In the genomic region with DNA sequence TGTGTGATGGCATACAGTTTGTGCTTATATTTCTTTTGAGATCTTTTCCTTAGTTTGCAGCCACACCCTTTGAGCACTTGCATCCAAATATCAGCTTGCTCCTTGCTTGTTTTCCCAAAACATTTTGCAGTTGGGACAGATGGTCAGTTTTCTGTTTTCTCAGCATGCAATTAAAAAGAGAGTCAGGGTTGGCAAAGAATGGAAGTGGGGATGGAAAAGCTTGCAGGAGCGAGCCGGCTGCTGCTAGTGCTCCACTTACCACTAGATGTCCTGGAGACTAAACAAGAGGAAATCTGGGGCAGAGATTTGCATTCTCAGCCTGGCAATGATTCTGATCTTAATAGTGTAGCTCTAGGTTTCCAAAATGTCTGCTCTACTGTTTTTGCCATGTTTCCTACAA, we compare ENCODE assay signal across 9 mouse cellular contexts.
DNase-seq lines count a peak whose midpoint lies in the region; ATAC-seq lines count a peak whose summit lies in the region.
"Had no signal": no experiment of that assay in that cellular context is flagged by ENCODE, and none has a peak within 500 bp of the region (broad histone marks: within the 10 kb centered on the region; RNA-seq: fewer than 3 reads in every experiment).

No protein-coding gene starts in this region.

- no peak overlapping the region for H3K4me2 ChIP-seq in hindbrain, embryonic 11.5 days (replicated peaks; ENCODE audit: low read depth, low read length)
- no peak overlapping the region for H3K4me2 ChIP-seq in hindbrain, embryonic 12.5 days (replicated peaks)

- 21% methylated on average over 2 of the region's 2 CpGs for WGBS in hindbrain, embryonic 11.5 days
- WGBS in hindbrain, embryonic 12.5 days = 17% methylated on average over 2 of the region's 2 CpGs

- H3K4me1 ChIP-seq in hindbrain, embryonic 11.5 days (replicated peaks; ENCODE audit: control insufficient read depth, insufficient read depth, low read length) = no peaks in the 10 kb centered on the region
- no peaks in the 10 kb centered on the region for H3K4me1 ChIP-seq in hindbrain, embryonic 12.5 days

- no peaks in the 10 kb centered on the region for H3K27me3 ChIP-seq in hindbrain, embryonic 11.5 days (ENCODE audit: control insufficient read depth, insufficient read depth, low read length)
- no peaks in the 10 kb centered on the region for H3K27me3 ChIP-seq in hindbrain, embryonic 12.5 days

- H3K4me3 ChIP-seq in hindbrain, embryonic 11.5 days (ENCODE audit: low read depth, low read length) = no peak overlapping the region
- H3K4me3 ChIP-seq in hindbrain, embryonic 12.5 days = no peak overlapping the region

- no peak overlapping the region for H3K9ac ChIP-seq in hindbrain, embryonic 11.5 days (ENCODE audit: low read depth, low read length)
- no peak overlapping the region for H3K9ac ChIP-seq in hindbrain, embryonic 12.5 days

- ATAC-seq in hindbrain, embryonic 11.5 days (ENCODE audit: low FRiP score) = no peak
- no peak for ATAC-seq in hindbrain, embryonic 12.5 days (ENCODE audit: low FRiP score)
- no peak for ATAC-seq in megakaryocyte-erythroid progenitor cell, adult 5-6 weeks (replicated peaks; ENCODE audit: low FRiP score, low TSS enrichment, poor library complexity, severe bottlenecking)

- DNase-seq in hindbrain, embryonic 11.5 days (ENCODE audit: low spot score) = peak; percentile 16
- DNase-seq in ES-CJ7 (ENCODE audit: low read depth, low spot score) = peak; percentile 27
- DNase-seq in cerebellum, adult 9-10 months = peak; percentile 99
- DNase-seq in layer of hippocampus, postnatal 14 days (ENCODE audit: low spot score in 2 of 2) = peak; percentile 20 to 57
- DNase-seq in thymus, postnatal 0 days (ENCODE audit: low spot score) = no peak
- no peak for DNase-seq in urinary bladder, postnatal 4 days (ENCODE audit: low spot score in 2 of 2)
- DNase-seq: heart, adult 18-20 months had no signal

- H3K9me3 ChIP-seq in hindbrain, embryonic 11.5 days (ENCODE audit: control insufficient read depth, low read length) = no peaks in the 10 kb centered on the region
- H3K9me3 ChIP-seq in hindbrain, embryonic 12.5 days (replicated peaks) = no peaks in the 10 kb centered on the region

- H3K36me3 ChIP-seq in hindbrain, embryonic 11.5 days (ENCODE audit: control insufficient read depth, insufficient read depth, low read length) = no peaks in the 10 kb centered on the region
- no peaks in the 10 kb centered on the region for H3K36me3 ChIP-seq in hindbrain, embryonic 12.5 days

- no peak overlapping the region for H3K27ac ChIP-seq in hindbrain, embryonic 11.5 days (ENCODE audit: low read depth, low read length)
- no peak overlapping the region for H3K27ac ChIP-seq in hindbrain, embryonic 12.5 days

Comparison
In these comparisons a context has a peak if more than half of its experiments do, and no peak if none do; other contexts are left out.
1. DNase-seq: peak in hindbrain, embryonic 11.5 days (single experiment), ES-CJ7 (single experiment), cerebellum, adult 9-10 months (single experiment) and layer of hippocampus, postnatal 14 days (2 of 2); none in thymus, postnatal 0 days (single experiment) and urinary bladder, postnatal 4 days (0 of 2).